Mouse (Mus musculus): ENCODE measurements around the gene Relb.

GRCm38 (mm10) chr7:19651063-19651786, 22.0 kb upstream of the Relb start:
- TF ChIP-seq CTCF (conservative IDR thresholded peaks at IDR 0.05 in 1 of 2, IDR thresholded peaks at IDR 0.05 in 1 of 2; ENCODE audit: low read depth in 2 of 2, low read length in 2 of 2) (no peak), ZNF384 (IDR thresholded peaks at IDR 0.05; ENCODE audit: low read depth, low read length) (no peak), UBTF (IDR thresholded peaks at IDR 0.05; ENCODE audit: low read depth, low read length) (no peak), USF1 (IDR thresholded peaks at IDR 0.05; ENCODE audit: low read depth, low read length) (no peak), ZC3H11A (IDR thresholded peaks at IDR 0.05; ENCODE audit: low read depth, low read length) (no peak), MAZ (IDR thresholded peaks at IDR 0.05; ENCODE audit: low read depth, low read length) (no peak)
